In genomic region chr9:98633287-98634162, GRCm38 (mm10) we compare ENCODE assay signal across 20 mouse cellular contexts. TPM values are rescaled to one million over a fixed set of nuclear protein-coding genes. Genes with fewer than 3 reads are reported as not detected.
DNase-seq lines count a peak whose midpoint lies in the region; ATAC-seq lines count a peak whose summit lies in the region.
"Had no signal": no experiment of that assay in that cellular context is flagged by ENCODE, and none has a peak within 500 bp of the region (broad histone marks: within the 10 kb centered on the region; RNA-seq: fewer than 3 reads in every experiment).

No protein-coding gene starts in this region.

- no peak for DNase-seq in kidney, postnatal 10 days
- no peak for DNase-seq in midbrain, embryonic 10.5 days (ENCODE audit: low spot score)
- DNase-seq in embryonic facial prominence, embryonic 10.5 days (ENCODE audit: low spot score) = peak; percentile 35
- no peak for DNase-seq in lung, postnatal 14 days
- DNase-seq: adrenal gland, postnatal 14 days; cerebellum, adult 18-20 months; cerebellum, adult 9-11 months; cerebellum, postnatal 36 days; gastrocnemius, adult 2 months; gastrocnemius, postnatal 25 days had no signal

- H3K27me3 ChIP-seq in kidney, embryonic 15.5 days = peaks cover 6% of the 10 kb centered on the region; the same call in 1 of the 2 replicates
- H3K27me3 ChIP-seq in midbrain, embryonic 13.5 days = no peaks in the 10 kb centered on the region
- no peaks in the 10 kb centered on the region for H3K27me3 ChIP-seq in midbrain, embryonic 10.5 days (ENCODE audit: low read depth, poor library complexity, severe bottlenecking)
- H3K27me3 ChIP-seq in embryonic facial prominence, embryonic 10.5 days (replicated peaks; ENCODE audit: low read depth, poor library complexity, severe bottlenecking) = peaks cover 2% of the 10 kb centered on the region; the same call in 1 of the 2 replicates
- peaks cover 80% of the 10 kb centered on the region for H3K27me3 ChIP-seq in embryonic facial prominence, embryonic 13.5 days

- H3K4me2 ChIP-seq in kidney, embryonic 15.5 days = no peak overlapping the region
- H3K4me2 ChIP-seq in midbrain, embryonic 13.5 days (replicated peaks) = no peak overlapping the region
- no peak overlapping the region for H3K4me2 ChIP-seq in embryonic facial prominence, embryonic 13.5 days
- H3K4me2 ChIP-seq: heart, embryonic 12.5 days; hindbrain, embryonic 14.5 days had no signal

- no peak overlapping the region for H3K9ac ChIP-seq in kidney, embryonic 15.5 days
- H3K9ac ChIP-seq in midbrain, embryonic 13.5 days (replicated peaks) = no peak overlapping the region
- H3K9ac ChIP-seq in embryonic facial prominence, embryonic 13.5 days = no peak overlapping the region
- H3K9ac ChIP-seq: heart, embryonic 12.5 days; hindbrain, embryonic 14.5 days had no signal

- no peak overlapping the region for H3K27ac ChIP-seq in kidney, embryonic 15.5 days
- H3K27ac ChIP-seq in midbrain, embryonic 13.5 days = no peak overlapping the region
- no peak overlapping the region; the same call in 1 of the 2 replicates for H3K27ac ChIP-seq in midbrain, embryonic 10.5 days (replicated peaks)
- peak overlapping the region; percentile 35; the same call in 1 of the 2 replicates for H3K27ac ChIP-seq in embryonic facial prominence, embryonic 10.5 days (replicated peaks)
- H3K27ac ChIP-seq in embryonic facial prominence, embryonic 13.5 days = 0 out of 2 replicates have a peak overlapping the region, but pooled peaks have one; percentile 18
- H3K27ac ChIP-seq: forebrain, embryonic 10.5 days; gastrocnemius, adult 2 months; hindbrain, embryonic 10.5 days; hindbrain, embryonic 14.5 days had no signal

- no peaks in the 10 kb centered on the region for H3K36me3 ChIP-seq in kidney, embryonic 15.5 days
- no peaks in the 10 kb centered on the region for H3K36me3 ChIP-seq in midbrain, embryonic 13.5 days
- H3K36me3 ChIP-seq in midbrain, embryonic 10.5 days = no peaks in the 10 kb centered on the region
- H3K36me3 ChIP-seq in embryonic facial prominence, embryonic 10.5 days (replicated peaks) = no peaks in the 10 kb centered on the region
- H3K36me3 ChIP-seq in embryonic facial prominence, embryonic 13.5 days = no peaks in the 10 kb centered on the region
- H3K36me3 ChIP-seq: forebrain, embryonic 10.5 days; heart, embryonic 12.5 days; hindbrain, embryonic 10.5 days had no signal

- 35% methylated on average over 13 of the region's 13 CpGs for WGBS in kidney, embryonic 15.5 days
- 64% methylated on average over 13 of the region's 13 CpGs for WGBS in midbrain, embryonic 13.5 days
- 78% methylated on average over 13 of the region's 13 CpGs for WGBS in midbrain, embryonic 10.5 days
- WGBS in embryonic facial prominence, embryonic 10.5 days = 75% methylated on average over 13 of the region's 13 CpGs
- WGBS in embryonic facial prominence, embryonic 13.5 days = 59% methylated on average over 13 of the region's 13 CpGs

- peak; percentile 59 for ATAC-seq in kidney, embryonic 15.5 days (replicated peaks; ENCODE audit: low FRiP score)
- peak; percentile 58 for ATAC-seq in midbrain, embryonic 13.5 days
- no peak for ATAC-seq in embryonic facial prominence, embryonic 13.5 days (ENCODE audit: insufficient number of reproducible peaks, insufficient read depth, low FRiP score, low TSS enrichment, low read depth)
- ATAC-seq: activated CD4-positive, CD25-positive, alpha-beta regulatory T cell, adult 4 months; forebrain, embryonic 14.5 days; Patski had no signal

- H3K4me1 ChIP-seq in kidney, embryonic 15.5 days = peaks cover 20% of the 10 kb centered on the region
- H3K4me1 ChIP-seq in midbrain, embryonic 13.5 days (replicated peaks) = peaks cover 17% of the 10 kb centered on the region
- peaks cover 23% of the 10 kb centered on the region for H3K4me1 ChIP-seq in midbrain, embryonic 10.5 days
- H3K4me1 ChIP-seq in embryonic facial prominence, embryonic 10.5 days = peaks cover 27% of the 10 kb centered on the region
- peaks cover 21% of the 10 kb centered on the region for H3K4me1 ChIP-seq in embryonic facial prominence, embryonic 13.5 days
- H3K4me1 ChIP-seq: heart, embryonic 12.5 days had no signal

- H3K9me3 ChIP-seq in kidney, embryonic 15.5 days (replicated peaks) = no peaks in the 10 kb centered on the region
- H3K9me3 ChIP-seq in midbrain, embryonic 13.5 days = no peaks in the 10 kb centered on the region
- no peaks in the 10 kb centered on the region for H3K9me3 ChIP-seq in midbrain, embryonic 10.5 days (replicated peaks)
- no peaks in the 10 kb centered on the region for H3K9me3 ChIP-seq in embryonic facial prominence, embryonic 10.5 days
- no peaks in the 10 kb centered on the region for H3K9me3 ChIP-seq in embryonic facial prominence, embryonic 13.5 days
- H3K9me3 ChIP-seq: forebrain, embryonic 10.5 days; heart, embryonic 12.5 days; hindbrain, embryonic 10.5 days had no signal

- no peak overlapping the region for H3K4me3 ChIP-seq in kidney, embryonic 15.5 days (replicated peaks)
- H3K4me3 ChIP-seq in midbrain, embryonic 13.5 days (replicated peaks) = no peak overlapping the region
- H3K4me3 ChIP-seq in midbrain, embryonic 10.5 days = no peak overlapping the region
- H3K4me3 ChIP-seq in embryonic facial prominence, embryonic 10.5 days = no peak overlapping the region
- no peak overlapping the region for H3K4me3 ChIP-seq in embryonic facial prominence, embryonic 13.5 days
- H3K4me3 ChIP-seq: forebrain, embryonic 10.5 days; gastrocnemius, adult 2 months; heart, embryonic 12.5 days; hindbrain, embryonic 10.5 days had no signal

RNA-seq across cellular contexts. Expression of gene Mrps22, which starts 32.1 kb away (rescaled TPM):
- polyA plus RNA-seq in kidney, embryonic 15.5 days (2015; fragmentation: Nextera tagmentation; extraction: Ambion mirVana) = 62.3 and 64.1 TPM in 2 replicates
- 57.9 and 59.3 TPM in 2 replicates for polyA plus RNA-seq in midbrain, embryonic 13.5 days (2015; fragmentation: Nextera tagmentation; extraction: Ambion mirVana)
- 74.8 and 80.2 TPM in 2 replicates for polyA plus RNA-seq in midbrain, embryonic 10.5 days (2016; fragmentation: Nextera tagmentation; extraction: Ambion mirVana)
- polyA plus RNA-seq in embryonic facial prominence, embryonic 10.5 days (2016; fragmentation: Nextera tagmentation; extraction: Ambion mirVana) = 80.0 and 82.5 TPM in 2 replicates
- polyA plus RNA-seq in embryonic facial prominence, embryonic 13.5 days (2015; fragmentation: Nextera tagmentation; extraction: Ambion mirVana) = 56.5 and 58.9 TPM in 2 replicates

Comparison
In these comparisons a context has a peak if more than half of its experiments do, and no peak if none do; other contexts are left out.
1. H3K27ac ChIP-seq: peak in embryonic facial prominence, embryonic 10.5 days (single experiment) and embryonic facial prominence, embryonic 13.5 days (single experiment); none in kidney, embryonic 15.5 days (single experiment), midbrain, embryonic 13.5 days (single experiment) and midbrain, embryonic 10.5 days (single experiment).